Mouse (Mus musculus): ENCODE data around the gene Faf2. TPM values are rescaled to one million over a fixed set of nuclear protein-coding genes. Genes with fewer than 3 reads are reported as not detected.

Faf2 gene
- total and polyA plus RNA-seq, 2 experiments from 2014 or later: 27.2 to 32.1 TPM

- peak within 1 kb of the TSS; percentile 88 for H3K9ac ChIP-seq (replicated peaks; ENCODE audit: low read depth, low read length)
- H3K4me1 ChIP-seq (ENCODE audit: control insufficient read depth, insufficient read depth): peaks cover 14% of the 10 kb centered on the region; the same call in 1 of the 2 replicates
- H3K4me2 ChIP-seq (ENCODE audit: low read depth, low read length): peak within 1 kb of the TSS; percentile 94
- H3K4me3 ChIP-seq (ENCODE audit: low read depth, low read length): peak within 1 kb of the TSS; percentile 89
- no peaks in the 10 kb centered on the region for H3K27me3 ChIP-seq (ENCODE audit: control insufficient read depth, insufficient read depth, low read length)
- TF ChIP-seq CTCF (IDR thresholded peaks at IDR 0.05; ENCODE audit: low read depth) (no peak), EP300 (IDR thresholded peaks at IDR 0.05; ENCODE audit: low read depth) (no peak; the same call in 1 of the 2 replicates)
- ATAC-seq (ENCODE audit: insufficient read depth, low read depth) (peak; percentile 98), DNase-seq (ENCODE audit: low spot score) (peak; percentile 99)
- under 1% methylated on average over 51 of the region's 51 CpGs for WGBS
- peaks cover 36% of the 10 kb centered on the region for H3K36me3 ChIP-seq (replicated peaks; ENCODE audit: control insufficient read depth, insufficient read depth, low read length)
- H3K27ac ChIP-seq (ENCODE audit: low read depth): peak within 1 kb of the TSS; percentile 90
- H3K9me3 ChIP-seq (replicated peaks; ENCODE audit: control insufficient read depth, low read length): no peaks in the 10 kb centered on the region
These were observed 31.3 kb upstream of the Faf2 start, which contains the start of the genes Nop16 and Higd2a for GRCm38 (mm10) chr13:54589996-54590951. TSS of gene Nop16 (minus strand) at chr13:54590090. TSS of gene Higd2a (plus strand) at chr13:54590207.

- no peak overlapping the region for H3K27ac ChIP-seq (ENCODE audit: low read depth)
- WGBS: 88% methylated on average over 8 of the region's 8 CpGs
- peaks cover 25% of the 10 kb centered on the region for H3K36me3 ChIP-seq (replicated peaks; ENCODE audit: control insufficient read depth, insufficient read depth, low read length)
- H3K4me2 ChIP-seq (ENCODE audit: low read depth, low read length): peak overlapping the region; percentile 12; the same call in 1 of the 2 replicates
- DNase-seq (ENCODE audit: low spot score) (no peak), ATAC-seq (ENCODE audit: insufficient read depth, low read depth) (no peak)
- no peaks in the 10 kb centered on the region for H3K9me3 ChIP-seq (replicated peaks; ENCODE audit: control insufficient read depth, low read length)
- no peak overlapping the region for H3K4me3 ChIP-seq (ENCODE audit: low read depth, low read length)
- no peaks in the 10 kb centered on the region for H3K27me3 ChIP-seq (ENCODE audit: control insufficient read depth, insufficient read depth, low read length)
- H3K4me1 ChIP-seq (ENCODE audit: control insufficient read depth, insufficient read depth): peaks cover 29% of the 10 kb centered on the region
- TF ChIP-seq EP300 (IDR thresholded peaks at IDR 0.05; ENCODE audit: low read depth) (no peak), CTCF (IDR thresholded peaks at IDR 0.05; ENCODE audit: low read depth) (no peak)
- H3K9ac ChIP-seq (replicated peaks; ENCODE audit: low read depth, low read length): no peak overlapping the region
These were observed 29.7 kb upstream of the Faf2 start for GRCm38 (mm10) chr13:54591776-54592356.

GRCm38 (mm10) chr13:54593617-54594016 is 28.0 kb upstream of the Faf2 start:
- DNase-seq (ENCODE audit: low spot score) (no peak), ATAC-seq (ENCODE audit: insufficient read depth, low read depth) (no peak)
- no peak overlapping the region for H3K9ac ChIP-seq (replicated peaks; ENCODE audit: low read depth, low read length)
- H3K4me3 ChIP-seq (ENCODE audit: low read depth, low read length): no peak overlapping the region
- no peak overlapping the region for H3K4me2 ChIP-seq (ENCODE audit: low read depth, low read length)
- no peak for TF ChIP-seq EP300 (IDR thresholded peaks at IDR 0.05; ENCODE audit: low read depth)
- H3K27me3 ChIP-seq (ENCODE audit: control insufficient read depth, insufficient read depth, low read length): no peaks in the 10 kb centered on the region
- H3K9me3 ChIP-seq (replicated peaks; ENCODE audit: control insufficient read depth, low read length): no peaks in the 10 kb centered on the region
- 87% methylated on average over 11 of the region's 11 CpGs for WGBS
- H3K36me3 ChIP-seq (replicated peaks; ENCODE audit: control insufficient read depth, insufficient read depth, low read length): peaks cover 24% of the 10 kb centered on the region
- H3K27ac ChIP-seq (ENCODE audit: low read depth): no peak overlapping the region
- H3K4me1 ChIP-seq (ENCODE audit: control insufficient read depth, insufficient read depth): peaks cover 41% of the 10 kb centered on the region

GRCm38 (mm10) chr13:54596107-54596690 is 25.4 kb upstream of the Faf2 start:
- Histone ChIP-seq H3K27ac (ENCODE audit: low read depth) (peak overlapping the region; percentile 64), H3K36me3 (replicated peaks; ENCODE audit: control insufficient read depth, insufficient read depth, low read length) (peaks cover 32% of the 10 kb centered on the region), H3K4me3 (ENCODE audit: low read depth, low read length) (no peak overlapping the region), H3K9me3 (replicated peaks; ENCODE audit: control insufficient read depth, low read length) (no peaks in the 10 kb centered on the region), H3K27me3 (ENCODE audit: control insufficient read depth, insufficient read depth, low read length) (no peaks in the 10 kb centered on the region), H3K4me1 (ENCODE audit: control insufficient read depth, insufficient read depth) (peaks cover 34% of the 10 kb centered on the region), H3K9ac (replicated peaks; ENCODE audit: low read depth, low read length) (no peak overlapping the region), H3K4me2 (ENCODE audit: low read depth, low read length) (peak overlapping the region; percentile 25)
- TF ChIP-seq EP300 (IDR thresholded peaks at IDR 0.05; ENCODE audit: low read depth): no peak
- TF ChIP-seq CTCF (IDR thresholded peaks at IDR 0.05; ENCODE audit: low read depth): no peak
- ATAC-seq (ENCODE audit: insufficient read depth, low read depth) (peak; percentile 60), DNase-seq (ENCODE audit: low spot score) (peak; percentile 41)
- 46% methylated on average over 8 of the region's 8 CpGs for WGBS

- peak overlapping the region; percentile 25 for H3K4me2 ChIP-seq (ENCODE audit: low read depth, low read length)
These were observed 24.7 kb upstream of the Faf2 start for GRCm38 (mm10) chr13:54596870-54597269.

More at GRCm38 (mm10) chr13:54596870-54597269, 24.7 kb upstream of the Faf2 start:
- Histone ChIP-seq H3K36me3 (replicated peaks; ENCODE audit: control insufficient read depth, insufficient read depth, low read length) (peaks cover 32% of the 10 kb centered on the region), H3K27me3 (ENCODE audit: control insufficient read depth, insufficient read depth, low read length) (no peaks in the 10 kb centered on the region), H3K9ac (replicated peaks; ENCODE audit: low read depth, low read length) (no peak overlapping the region), H3K4me3 (ENCODE audit: low read depth, low read length) (no peak overlapping the region), H3K27ac (ENCODE audit: low read depth) (peak overlapping the region; percentile 64), H3K4me1 (ENCODE audit: control insufficient read depth, insufficient read depth) (peaks cover 31% of the 10 kb centered on the region), H3K9me3 (replicated peaks; ENCODE audit: control insufficient read depth, low read length) (no peaks in the 10 kb centered on the region)
- DNase-seq (ENCODE audit: low spot score): no peak
- WGBS: 28% methylated on average over 5 of the region's 5 CpGs
- ATAC-seq (ENCODE audit: insufficient read depth, low read depth): no peak; the same call in 1 of the 2 replicates
- TF ChIP-seq CTCF (IDR thresholded peaks at IDR 0.05; ENCODE audit: low read depth) (no peak), EP300 (IDR thresholded peaks at IDR 0.05; ENCODE audit: low read depth) (no peak)
